In the genomic region with DNA sequence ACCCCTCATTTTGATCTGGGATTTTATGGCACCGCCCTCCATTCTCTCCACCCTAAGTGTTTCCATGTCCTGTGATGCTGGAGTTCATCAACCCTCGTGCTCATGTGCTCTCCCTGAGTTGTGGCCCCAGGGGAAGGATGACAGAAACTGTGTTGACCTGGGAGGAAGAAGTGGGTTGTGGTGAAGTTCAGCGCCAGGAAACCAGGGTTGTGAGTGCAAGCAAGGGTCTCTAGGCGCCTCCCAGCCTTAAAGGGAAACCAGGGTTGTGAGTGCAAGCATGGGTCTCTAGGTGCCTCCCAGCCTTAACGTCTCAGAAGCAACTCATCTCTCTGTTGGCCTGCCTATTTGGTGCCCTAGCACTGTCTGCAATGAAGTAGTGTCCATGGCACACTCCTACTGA, we compare ENCODE assay signal across 19 mouse cellular contexts.
DNase-seq lines count a peak whose midpoint lies in the region; ATAC-seq lines count a peak whose summit lies in the region.
"Had no signal": no experiment of that assay in that cellular context is flagged by ENCODE, and none has a peak within 500 bp of the region (broad histone marks: within the 10 kb centered on the region; RNA-seq: fewer than 3 reads in every experiment).

No protein-coding gene starts in this region.

- peak; percentile 38 for DNase-seq in CD4-positive, CD25-positive, alpha-beta regulatory T cell, adult 2 months (ENCODE audit: low read depth, low spot score)
- peak; percentile 30 for DNase-seq in T-cell, adult 2 months (ENCODE audit: low spot score)
- DNase-seq in thymus, postnatal 4 days: peak; percentile 34
- DNase-seq in gastrocnemius, postnatal 10 days: no peak
- DNase-seq in embryo, embryonic 11 days: no peak
- DNase-seq in gastrocnemius, postnatal 14 days: no peak
- DNase-seq: adrenal gland, adult 8-10 months; cerebellum, adult 8-10 months; cerebellum, postnatal 36 days; heart, postnatal 4 days; kidney, postnatal 25 days; layer of hippocampus, postnatal 36 days; liver, postnatal 0 days; lung, postnatal 10 days; retina, postnatal 1 day had no signal

- peak; percentile 37 for ATAC-seq in inflammation-experienced regulatory T-cells, adult 6 months
- ATAC-seq: forebrain, embryonic 14.5 days; intestine, postnatal 0 days; liver, postnatal 0 days; Patski had no signal

- intact Hi-C loops in gastrocnemius, postnatal 14 days (cut with DNase I; ENCODE audit: low total_unique reads): no loop called here

Comparison
In these comparisons a context has a peak if more than half of its experiments do, and no peak if none do; other contexts are left out.
1. DNase-seq: peak in CD4-positive, CD25-positive, alpha-beta regulatory T cell, adult 2 months (single experiment), T-cell, adult 2 months (single experiment) and thymus, postnatal 4 days (single experiment); none in gastrocnemius, postnatal 10 days (single experiment), embryo, embryonic 11 days (single experiment) and gastrocnemius, postnatal 14 days (single experiment).